Mouse (Mus musculus) lung, adult 2 months (tissue): ENCODE data around the gene Lipc.

Experiments
- CTCF ChIP-seq: fragments of 200-500 bp; IDR thresholded peaks from 2 replicates; pipeline ENCODE4 v1.5.1; 2011; ENCODE audit warnings: mild to moderate bottlenecking, low read length, control low read depth; ENCODE audit not compliant: insufficient read depth
- POLR2A ChIP-seq: fragments of 200-500 bp; IDR thresholded peaks from 2 replicates; pipeline ENCODE4 v1.6.1; 2011; ENCODE audit warnings: low read depth, mild to moderate bottlenecking, control low read depth, low read length, borderline replicate concordance; ENCODE audit errors: extremely low read depth

DNA sequence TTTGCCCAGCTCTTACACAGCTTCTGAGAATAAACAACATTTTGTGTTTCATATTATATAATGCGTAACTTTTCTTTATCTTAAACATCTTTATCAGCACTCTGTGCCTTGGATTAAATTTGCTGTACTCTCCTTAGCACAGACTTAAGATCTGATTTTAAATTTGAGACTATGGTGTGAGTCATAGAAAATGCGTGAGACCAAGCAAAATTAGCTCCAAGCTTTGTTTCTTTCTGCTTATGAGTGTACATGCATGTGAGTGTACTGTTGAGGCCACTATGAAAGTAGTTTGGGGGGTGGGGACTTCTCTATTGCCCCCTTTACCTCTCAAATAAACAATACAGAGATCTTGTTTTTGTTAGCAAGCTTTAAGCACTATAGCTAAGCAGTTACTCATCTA, 13.4 kb upstream of the Lipc start:
- no peak for TF ChIP-seq CTCF
- TF ChIP-seq POLR2A: no peak
